Mouse (Mus musculus) retina, postnatal 7 days (tissue): Measurements from ENCODE around the gene Zfp280d.
"Not testable (repeated sequence)": the region's sequence is repeated elsewhere in the genome, so short reads cannot be mapped to it uniquely, and the experiment has no call there.

ENCODE experiments used
- DNase-seq: peaks from one replicate; pipeline ENCODE4 v3.0.0-alpha.2; 2012; ENCODE audit warnings: low read depth, low spot score

Gene Zfp280d

DNA sequence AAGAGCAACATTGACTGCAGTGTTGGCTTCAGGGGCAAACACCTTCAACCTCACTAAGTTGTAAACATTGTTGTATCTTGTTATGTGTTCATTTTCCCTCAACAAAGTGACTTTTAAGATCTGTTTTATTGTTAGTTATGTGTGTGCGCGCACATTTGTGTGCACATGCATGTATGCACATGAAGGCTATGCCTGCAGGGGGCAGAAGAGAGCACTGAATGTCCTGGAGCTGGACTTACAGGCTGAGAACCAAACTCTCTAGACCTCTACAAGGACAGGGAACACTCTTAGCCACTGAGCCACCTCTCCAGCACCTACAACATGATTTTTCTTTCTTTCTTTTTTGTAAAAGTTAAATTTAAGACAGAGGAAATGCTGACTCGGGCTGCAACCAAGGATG is 99.4 kb downstream of the Zfp280d start:
- DNase-seq = no peak

DNA sequence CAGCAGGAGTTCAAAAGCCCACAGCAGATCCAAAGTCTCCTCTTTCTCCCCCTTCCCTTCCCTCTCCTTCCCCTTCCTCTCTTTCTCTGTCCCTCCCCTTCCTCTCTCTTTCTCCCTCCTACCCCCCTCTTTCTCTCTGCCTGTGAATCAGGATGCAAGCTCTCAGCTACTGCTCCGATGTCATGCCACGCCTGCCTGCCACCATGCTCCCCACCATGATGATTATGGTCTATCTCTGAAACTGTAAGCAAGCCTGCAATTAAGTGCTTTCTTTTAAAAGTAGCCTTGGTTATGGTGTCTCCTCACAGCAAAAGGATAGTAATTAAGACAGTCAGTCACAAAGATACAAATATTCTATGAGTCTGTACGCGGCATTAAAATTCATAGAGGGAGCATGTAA is 100.3 kb downstream of the Zfp280d start:
- no peak for DNase-seq

DNA sequence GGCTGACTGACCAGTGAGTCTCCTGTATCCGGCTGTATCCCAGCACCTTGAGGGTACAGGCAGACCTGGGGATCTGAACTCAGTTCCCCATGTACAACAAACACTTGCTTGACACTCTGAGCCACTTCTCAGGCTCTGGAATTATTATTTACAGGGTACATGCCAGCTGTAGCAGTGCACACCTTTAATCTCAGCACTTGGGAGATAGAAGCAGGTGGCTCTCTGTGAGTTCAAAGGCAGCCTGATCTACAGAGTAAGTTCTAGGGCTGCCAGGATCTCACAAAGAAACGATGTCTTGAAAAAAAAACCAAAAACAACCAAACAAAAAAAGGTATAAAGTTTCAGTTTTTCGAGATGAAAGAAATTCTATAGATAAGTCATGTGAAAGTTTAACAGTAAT is 101.0 kb downstream of the Zfp280d start:
- DNase-seq = no peak

DNA sequence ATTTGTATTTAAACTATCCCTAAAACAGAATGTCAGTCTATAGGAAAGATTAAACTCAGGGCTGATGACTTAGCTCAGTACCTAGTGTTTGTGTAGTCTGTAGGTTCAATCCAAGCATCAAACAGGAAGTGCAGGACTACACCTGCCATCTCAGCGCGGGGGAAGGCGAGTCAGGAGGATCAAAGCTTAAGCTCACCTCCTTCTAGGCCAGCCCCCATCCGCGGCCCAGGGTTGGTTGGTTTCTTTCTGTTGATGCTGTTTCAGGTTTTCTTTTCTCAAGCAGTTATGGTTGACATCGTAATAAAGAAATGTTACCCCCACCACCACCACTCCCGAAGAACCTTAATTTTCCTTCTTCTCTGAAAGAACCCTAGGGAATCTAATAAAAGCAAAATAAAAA is 111.1 kb downstream of the Zfp280d start:
- DNase-seq = no peak

DNA sequence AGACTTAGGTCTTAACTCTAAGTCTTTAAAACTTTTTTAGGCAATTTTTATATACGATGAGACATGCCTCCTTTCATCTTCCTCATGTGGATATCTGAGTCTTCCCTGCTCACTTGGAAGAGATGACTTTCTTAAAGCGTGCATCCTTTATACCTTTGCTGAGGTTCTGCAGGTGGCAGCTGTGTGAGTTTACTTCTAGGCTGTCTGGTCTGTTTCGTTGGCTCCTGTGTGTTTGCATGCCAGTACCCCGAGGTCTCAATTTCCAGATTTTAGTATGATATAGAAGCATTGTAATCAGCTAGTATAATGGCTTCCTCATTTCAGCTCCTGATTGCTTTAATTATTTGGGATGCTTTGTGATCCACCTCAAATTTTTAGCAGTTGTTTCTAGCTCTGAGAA is 114.3 kb downstream of the Zfp280d start:
- DNase-seq = no peak

DNA sequence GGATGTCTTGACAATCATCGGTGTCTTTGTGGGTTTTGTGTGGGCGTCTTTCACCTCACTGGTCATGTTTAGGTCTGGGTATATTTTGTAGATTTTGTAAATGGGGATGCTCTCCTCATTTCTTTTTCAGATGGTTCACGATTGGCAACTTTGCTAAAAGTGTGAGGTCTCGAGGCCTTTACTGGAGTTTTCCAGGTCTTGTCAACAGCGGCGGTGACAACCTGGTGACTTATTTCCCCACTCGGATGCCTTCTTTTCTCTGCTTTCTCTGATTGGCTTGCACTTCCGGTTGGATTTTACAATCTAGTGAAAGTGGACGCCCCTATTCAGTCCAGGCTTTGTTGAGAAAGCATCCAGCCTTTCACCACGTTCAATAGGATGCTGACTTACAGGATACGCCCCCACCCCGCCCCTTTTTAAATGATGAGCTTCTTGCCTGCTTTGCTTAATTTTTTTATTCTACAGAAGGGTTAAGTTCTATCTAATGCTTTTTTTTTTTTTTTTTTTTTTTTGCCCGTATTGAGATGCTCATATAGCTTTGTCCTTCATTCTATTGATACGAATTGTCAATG is 114.9 kb downstream of the Zfp280d start:
- DNase-seq = no peak

DNA sequence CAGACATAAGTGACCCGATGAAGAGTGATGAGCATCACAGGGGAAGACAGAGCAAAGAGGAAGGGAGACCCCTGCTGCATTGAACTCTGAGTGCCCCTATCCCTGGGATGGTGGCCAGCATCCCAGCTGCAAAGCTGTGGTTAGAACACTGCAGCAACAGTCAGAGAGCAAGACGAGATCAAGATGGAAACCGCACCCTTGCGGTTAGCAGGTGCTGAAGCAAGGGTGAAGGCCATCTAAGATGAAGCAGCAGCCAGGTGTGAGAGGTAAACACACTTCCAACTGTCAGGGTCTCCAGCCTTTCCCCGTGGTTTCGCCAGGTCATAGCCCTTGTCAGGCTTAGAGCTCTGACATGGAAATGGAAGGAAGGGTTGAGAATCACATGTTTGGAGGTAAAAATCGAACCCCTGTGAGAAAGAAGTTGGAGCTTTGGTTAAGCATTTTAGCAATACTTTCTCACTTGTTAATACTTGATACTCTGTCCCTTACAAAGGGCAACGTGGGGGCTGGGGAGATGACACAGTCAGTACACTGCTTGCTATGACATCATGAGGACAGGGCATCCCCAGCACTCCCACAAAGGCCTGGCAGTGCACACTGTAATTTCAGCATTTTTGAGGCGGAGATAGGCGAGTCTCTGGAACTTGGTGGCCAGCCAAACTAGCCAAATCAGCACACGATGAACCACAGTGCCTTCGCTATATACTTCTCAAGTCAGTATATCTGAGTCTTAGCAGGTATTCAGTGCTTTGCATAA is 115.8 kb downstream of the Zfp280d start:
- DNase-seq = no peak

DNA sequence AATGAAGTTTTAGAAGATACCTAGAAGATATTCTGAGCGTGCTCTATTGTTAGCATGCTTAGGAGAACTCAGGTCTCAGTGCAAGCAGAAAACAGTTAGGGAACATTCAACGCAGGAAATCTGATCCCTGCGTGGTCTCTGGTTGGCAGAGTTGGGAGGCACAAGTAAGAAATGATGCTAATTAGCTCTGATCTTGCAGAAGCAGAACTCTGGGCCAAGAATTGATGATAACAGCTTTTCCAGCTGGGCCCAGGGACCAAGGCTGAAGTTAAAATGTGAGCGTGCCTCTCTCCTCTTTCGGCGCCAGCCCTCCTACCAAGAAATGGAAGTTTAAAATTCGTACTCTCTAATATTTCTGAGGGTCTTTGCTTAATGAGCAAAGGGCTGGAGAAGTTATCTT is 118.0 kb downstream of the Zfp280d start:
- no peak for DNase-seq

DNA sequence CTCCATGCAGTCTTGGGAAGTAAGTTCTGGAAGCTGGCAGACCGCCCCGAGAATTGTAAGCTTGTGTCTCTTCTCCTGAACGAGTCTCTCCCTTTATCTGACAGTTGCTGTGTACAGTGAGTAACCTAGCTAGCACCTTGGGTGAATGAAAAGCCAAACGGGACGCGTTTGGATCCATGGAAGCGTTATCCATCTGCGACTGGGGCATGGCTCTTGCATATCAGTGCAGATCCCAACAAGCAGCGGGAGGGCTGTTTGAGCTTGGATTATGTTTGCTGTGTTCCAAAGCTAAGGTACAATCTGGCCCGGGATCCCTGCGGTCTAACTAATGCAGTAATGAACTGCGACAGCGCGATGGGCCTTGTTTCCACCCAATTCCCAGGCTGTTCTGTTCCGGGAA is 118.6 kb downstream of the Zfp280d start:
- no peak for DNase-seq

DNA sequence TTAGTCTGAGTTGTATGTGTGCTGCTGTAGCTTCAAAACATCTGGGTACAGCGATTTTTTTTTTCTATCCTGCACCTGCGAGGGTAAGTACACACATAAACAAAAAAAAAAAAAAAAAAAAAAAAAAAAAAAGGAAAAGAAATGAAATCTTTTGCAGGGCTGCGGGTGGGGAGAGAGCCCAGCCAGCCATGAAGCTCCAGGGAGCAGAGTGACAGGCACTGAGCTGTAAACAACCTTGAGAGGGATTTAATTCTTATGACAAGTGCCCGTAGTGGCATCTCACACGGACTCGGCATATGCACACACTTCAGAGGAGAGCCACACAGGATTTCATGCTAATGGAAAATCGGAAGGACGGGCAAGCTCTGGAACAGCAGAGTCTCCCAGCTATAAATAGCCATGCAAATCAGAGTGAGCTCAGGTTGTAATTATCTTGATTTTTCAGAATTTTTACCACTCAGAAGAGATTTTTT is 119.2 kb downstream of the Zfp280d start:
- no peak for DNase-seq

DNA sequence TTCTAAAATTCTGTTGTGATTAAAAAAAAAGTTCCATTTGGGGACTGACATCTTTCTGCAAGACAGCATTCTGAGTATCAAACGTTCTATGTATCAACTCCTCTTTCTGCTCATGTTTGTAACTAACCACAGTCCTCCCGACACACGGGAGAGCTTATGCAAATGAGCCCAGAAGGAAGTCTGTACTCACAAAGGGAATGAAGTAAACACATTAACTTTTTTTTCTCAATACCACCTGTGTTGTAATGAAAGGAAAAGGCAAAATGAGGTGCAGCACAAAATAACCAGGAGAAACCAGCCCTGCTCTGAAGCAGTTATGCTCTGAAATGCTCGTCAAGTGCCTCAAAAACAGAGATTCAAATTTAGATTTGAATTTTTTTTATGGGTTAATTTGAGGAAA is 125.5 kb downstream of the Zfp280d start:
- no peak for DNase-seq

DNA sequence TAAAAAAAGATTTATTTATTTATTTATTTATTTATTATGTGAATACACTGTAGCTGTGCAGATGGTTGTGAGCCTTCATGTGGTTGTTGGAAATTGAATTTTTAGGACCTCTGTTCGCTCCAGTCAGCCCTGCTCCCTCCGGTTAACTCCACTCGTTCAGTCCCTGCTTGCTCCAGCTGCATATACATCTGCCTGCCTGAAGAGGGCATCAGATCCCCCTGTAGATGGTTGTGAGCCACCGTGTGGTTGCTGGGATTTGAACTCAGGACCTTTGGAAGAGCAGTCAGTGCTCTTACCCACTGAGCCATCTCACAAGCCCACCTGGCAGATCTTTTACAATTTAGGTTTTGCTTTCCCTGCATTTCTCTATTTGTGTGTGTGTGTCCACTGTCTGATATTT is 127.1 kb downstream of the Zfp280d start:
- not testable (repeated sequence) for DNase-seq

DNA sequence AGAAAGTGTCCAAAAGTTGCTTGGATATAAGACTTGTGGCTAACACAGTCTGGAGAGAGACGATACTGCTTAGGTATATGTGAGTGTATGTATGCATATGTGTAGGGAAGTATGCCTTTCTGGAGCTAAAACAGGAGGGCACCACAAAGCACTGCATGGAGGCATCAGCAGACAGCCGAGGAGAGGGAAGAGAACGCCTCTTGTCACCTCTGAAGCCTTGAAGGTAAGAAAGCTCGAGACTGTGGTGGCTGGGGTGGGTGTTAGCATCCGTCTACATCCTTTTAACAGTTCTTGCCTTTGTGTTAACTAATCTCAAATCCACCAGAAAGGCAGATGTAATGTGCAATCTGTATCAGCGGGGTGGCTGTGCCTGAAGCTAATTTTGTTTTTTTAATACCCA is 128.8 kb downstream of the Zfp280d start:
- no peak for DNase-seq

DNA sequence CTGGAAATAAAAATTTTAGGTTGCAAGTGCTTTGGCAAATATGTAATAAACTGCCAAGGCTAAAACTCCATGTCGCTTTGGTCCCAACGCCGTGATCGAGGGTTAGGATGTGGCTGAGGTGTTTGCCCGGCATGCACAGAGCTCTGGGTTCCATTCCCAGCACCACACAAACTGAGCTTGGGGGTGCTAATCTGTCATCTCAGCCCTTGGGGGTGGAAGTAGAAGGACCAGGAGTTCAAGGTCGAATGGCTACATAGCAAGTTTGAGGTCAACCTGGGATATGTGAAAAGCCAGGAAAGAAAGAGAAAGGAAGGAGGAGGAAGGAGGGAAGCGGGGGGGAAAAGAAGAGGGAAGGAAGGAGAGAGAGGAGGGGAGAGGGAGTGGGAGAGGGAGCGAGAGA is 129.8 kb downstream of the Zfp280d start:
- no peak for DNase-seq

DNA sequence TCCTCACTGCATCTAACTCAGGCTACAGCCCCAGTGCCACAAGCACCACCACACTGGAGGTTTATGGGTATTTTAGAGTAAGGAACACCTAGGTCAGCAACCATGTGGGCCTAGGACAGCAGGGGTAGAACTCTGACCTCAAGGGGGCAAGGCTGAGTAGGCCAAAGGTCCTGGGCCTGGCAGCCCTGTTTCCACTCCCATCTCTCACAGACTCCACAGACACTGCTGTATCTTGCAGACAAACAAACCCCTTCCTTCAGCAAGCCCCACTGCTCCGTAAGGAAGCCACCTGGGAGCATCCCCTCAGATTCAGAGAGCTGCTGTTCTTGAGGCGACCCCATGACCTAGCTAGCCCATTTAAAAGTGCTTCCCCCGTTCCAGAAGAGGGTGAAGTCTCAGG is 130.3 kb downstream of the Zfp280d start:
- no peak for DNase-seq

DNA sequence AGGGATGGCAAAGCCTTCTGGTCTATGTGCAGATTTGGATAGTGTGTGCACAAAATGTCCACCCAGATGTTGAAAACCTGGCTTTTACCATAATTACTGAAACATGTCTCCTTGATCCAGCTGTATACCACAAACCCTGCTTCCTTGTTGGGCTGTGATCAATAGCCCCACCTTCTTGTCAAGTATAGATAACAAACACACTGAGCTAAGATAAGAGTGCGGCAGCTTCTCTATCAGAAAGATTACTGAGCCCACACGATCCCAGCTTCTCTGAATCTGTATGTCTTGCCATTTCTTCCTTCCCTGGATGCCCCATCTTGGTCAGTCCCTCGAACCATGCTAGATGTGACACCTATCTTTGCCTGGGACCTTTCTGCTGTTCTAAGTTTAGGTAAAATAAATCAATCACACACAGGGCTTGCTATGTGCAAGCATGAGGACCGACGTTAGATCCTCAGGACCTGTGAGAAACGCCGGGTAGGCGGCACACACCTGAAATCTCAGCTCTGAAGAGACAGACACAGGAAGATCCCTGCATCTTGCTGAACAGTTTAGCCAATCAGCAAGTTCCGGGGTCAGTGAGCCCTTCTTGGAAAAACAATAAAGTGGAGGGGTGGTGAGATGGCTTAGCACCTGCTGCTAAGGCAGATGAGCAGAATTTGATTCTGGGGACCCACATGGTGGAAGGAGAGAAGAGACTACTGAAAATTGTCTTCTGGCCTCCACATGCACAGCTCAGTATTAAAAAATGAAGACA is 131.4 kb downstream of the Zfp280d start:
- DNase-seq = no peak

DNA sequence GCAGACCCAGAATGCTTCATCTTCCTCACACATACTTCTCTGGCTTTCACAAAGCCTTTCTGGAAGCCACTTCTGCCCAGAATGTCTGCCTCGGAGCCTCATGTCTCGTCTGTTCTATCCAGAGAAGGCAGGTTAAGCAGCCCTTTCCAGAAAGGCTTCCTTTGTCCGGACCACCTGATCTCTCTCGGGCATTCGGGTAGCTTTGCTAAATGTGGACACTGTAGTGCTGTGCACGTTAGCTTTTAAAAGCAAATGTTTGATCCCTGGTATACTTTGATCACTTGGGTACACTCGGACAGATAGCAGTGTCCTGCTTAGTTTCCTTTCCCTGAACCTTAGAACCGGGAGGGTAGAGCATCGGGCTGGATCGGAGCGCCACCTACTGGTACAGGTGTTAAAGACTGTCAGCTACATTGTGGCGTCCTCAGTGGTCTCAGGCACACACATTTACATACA is 133.5 kb downstream of the Zfp280d start:
- peak; percentile 73 for DNase-seq

DNA sequence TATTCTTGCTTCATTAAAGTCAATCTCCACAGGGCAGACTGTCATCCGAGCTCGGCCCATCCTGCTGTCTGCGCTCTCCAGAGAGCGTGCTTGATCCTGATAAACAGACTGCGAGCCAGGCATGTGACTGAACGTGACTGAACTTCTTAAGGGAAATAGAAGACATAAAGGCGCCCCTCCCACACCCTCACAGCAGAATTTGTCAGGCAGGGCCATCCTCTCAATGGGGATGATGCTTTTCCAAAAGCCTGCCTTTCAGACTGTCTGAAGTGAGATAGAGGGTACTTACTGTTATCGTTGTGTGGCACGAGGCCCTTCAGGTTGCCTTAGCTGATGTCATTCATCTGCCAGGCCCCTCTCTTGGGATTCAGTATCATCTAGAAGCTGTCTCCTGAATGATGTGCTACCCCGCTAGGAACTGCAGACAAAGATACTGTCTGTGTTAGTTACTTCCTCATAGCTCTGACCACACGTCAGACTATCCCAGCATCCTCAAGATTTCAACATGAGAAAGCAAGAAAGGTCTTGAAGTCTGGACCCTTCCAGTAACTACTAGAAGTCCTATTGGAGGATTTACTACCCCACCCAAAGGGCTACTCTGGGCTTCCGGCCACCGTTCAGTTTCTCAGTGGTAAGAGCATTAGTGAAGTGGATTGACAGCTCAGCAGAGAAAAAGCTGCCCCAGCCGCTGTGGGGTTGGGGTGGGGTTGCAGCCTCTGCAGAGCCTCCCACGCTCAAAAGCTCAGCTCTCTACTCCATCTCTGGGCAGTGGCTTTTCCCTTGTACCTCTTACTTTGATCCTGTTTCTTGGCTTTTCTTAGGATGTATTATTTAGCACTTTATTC is 134.9 kb downstream of the Zfp280d start:
- DNase-seq = peak; percentile 41

DNA sequence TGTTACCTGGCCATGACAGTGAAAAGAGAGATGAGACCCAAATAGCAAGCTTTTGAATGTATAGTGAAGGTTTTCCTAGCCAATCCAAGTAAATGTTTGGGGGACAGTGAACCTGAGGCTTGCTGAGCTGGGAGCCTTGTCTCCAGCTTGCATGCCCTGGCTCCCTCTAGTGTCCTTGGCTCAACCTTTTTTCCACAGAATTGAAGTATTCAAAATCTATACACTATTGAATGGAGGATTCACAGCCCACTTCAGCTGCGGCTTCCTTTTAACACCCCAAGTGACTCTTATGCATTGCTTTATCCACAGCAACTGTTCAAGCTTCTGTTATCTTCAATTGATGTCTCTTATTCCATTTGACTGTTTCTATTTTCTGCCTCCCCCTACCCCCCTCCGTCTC is 137.1 kb downstream of the Zfp280d start:
- DNase-seq = no peak
